Mouse (Mus musculus): ENCODE measurements around the gene Msl2. TPM values are rescaled to one million over a fixed set of nuclear protein-coding genes. Genes with fewer than 3 reads are reported as not detected.

Gene Msl2
- polyA plus RNA-seq, 1 experiment from 2014 or later, result 5.6 TPM

DNA sequence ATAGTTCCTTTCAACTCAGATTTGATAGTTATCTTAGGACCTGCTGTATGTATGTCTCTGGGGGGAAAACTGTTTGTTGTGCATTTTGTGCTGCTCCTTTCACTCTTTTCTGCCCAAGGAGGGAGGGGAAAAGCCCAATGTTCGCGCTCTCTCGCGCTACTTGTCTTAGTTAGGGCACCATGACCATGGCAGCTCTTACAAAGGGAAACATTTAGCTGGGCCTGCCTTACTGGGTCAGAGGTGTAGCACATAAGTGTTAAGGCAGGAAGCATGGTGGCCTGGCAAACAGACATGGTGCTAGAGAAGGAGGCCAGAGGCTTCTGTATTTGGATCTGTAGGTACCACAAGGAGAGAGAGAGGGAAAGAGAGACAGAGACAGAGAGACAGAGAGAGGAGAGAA is 4.7 kb downstream of the Msl2 start:
- no peak for ATAC-seq (replicated peaks; ENCODE audit: low FRiP score)
- DNase-seq (ENCODE audit: low spot score), result no peak
- Histone ChIP-seq H3K4me2 (ENCODE audit: low read depth, low read length, severe bottlenecking) (peak overlapping the region; percentile 5; the same call in 1 of the 2 replicates), H3K36me3 (ENCODE audit: control insufficient read depth, insufficient read depth, low read length) (no peaks in the 10 kb centered on the region; the same call in 1 of the 2 replicates), H3K27me3 (ENCODE audit: control insufficient read depth, insufficient read depth, low read length) (no peaks in the 10 kb centered on the region), H3K9ac (ENCODE audit: low read length) (no peak overlapping the region), H3K4me1 (replicated peaks; ENCODE audit: control insufficient read depth, insufficient read depth, low read length) (peaks cover 2% of the 10 kb centered on the region; the same call in 1 of the 2 replicates), H3K4me3 (ENCODE audit: low read depth, low read length) (no peak overlapping the region), H3K27ac (ENCODE audit: low read depth, low read length) (no peak overlapping the region), H3K9me3 (ENCODE audit: control insufficient read depth, low read length) (no peaks in the 10 kb centered on the region)
- WGBS, result 80% methylated on average over 4 of the region's 4 CpGs

DNA sequence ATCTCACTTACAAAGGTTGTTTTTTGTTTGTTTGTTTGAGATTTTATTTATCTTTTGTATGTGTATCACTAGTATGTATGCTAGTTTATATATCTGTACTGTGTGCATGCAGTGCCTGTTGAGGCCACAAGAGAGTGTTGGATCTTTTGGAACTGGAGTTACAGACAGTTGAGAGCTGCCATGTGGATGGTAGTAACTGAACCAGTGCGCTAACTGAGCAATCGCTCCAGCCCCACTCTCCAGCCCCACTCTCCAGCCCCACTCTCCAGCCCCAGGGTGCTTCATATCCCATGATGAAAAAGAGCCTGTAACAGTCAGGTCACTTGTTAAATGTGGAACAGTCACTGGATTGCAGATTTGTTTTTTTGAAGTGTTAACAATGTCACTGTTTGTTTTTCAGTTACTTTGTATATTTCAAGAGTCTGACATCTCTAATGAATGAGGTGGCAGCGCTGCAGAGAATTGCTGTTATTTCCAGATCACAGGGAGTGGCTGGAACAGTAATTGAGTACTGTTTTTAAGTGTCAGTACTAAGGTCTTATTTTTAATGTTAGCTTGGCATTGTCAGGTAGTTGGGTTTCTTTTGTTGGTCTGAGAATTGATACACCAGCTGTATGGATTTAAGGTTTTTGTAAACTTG is 6.3 kb downstream of the Msl2 start:
- peaks cover 2% of the 10 kb centered on the region; the same call in 1 of the 2 replicates for H3K4me1 ChIP-seq (replicated peaks; ENCODE audit: control insufficient read depth, insufficient read depth, low read length)
- 89% methylated on average over 3 of the region's 3 CpGs for WGBS
- no peak overlapping the region for H3K27ac ChIP-seq (ENCODE audit: low read depth, low read length)
- H3K4me2 ChIP-seq (ENCODE audit: low read depth, low read length, severe bottlenecking), result no peak overlapping the region
- no peaks in the 10 kb centered on the region for H3K9me3 ChIP-seq (ENCODE audit: control insufficient read depth, low read length)
- ATAC-seq (replicated peaks; ENCODE audit: low FRiP score), result no peak
- no peak overlapping the region for H3K9ac ChIP-seq (ENCODE audit: low read length)
- no peak for DNase-seq (ENCODE audit: low spot score)
- no peaks in the 10 kb centered on the region; the same call in 1 of the 2 replicates for H3K36me3 ChIP-seq (ENCODE audit: control insufficient read depth, insufficient read depth, low read length)
- no peak overlapping the region for H3K4me3 ChIP-seq (ENCODE audit: low read depth, low read length)
- no peaks in the 10 kb centered on the region for H3K27me3 ChIP-seq (ENCODE audit: control insufficient read depth, insufficient read depth, low read length)

DNA sequence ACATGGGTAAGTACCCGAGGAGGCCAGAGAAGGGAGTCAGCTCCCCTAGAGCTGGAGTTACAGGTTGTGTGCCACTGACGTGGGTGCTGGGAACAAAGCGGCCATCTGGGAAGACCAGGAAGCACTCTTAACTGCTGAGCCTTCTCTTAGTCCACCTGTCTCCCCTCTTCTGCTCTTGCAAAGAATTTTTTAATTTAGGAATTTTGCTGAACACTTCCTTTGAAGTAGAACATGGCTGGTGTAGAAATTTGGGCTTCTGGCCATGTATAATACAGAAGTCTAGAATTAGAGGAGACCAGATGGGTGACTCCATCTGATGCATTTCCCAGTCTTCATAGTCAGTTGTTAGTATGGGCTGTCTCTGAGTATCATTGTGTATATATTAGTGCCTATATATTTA is 9.8 kb downstream of the Msl2 start:
- H3K4me1 ChIP-seq (replicated peaks; ENCODE audit: control insufficient read depth, insufficient read depth, low read length), result no peaks in the 10 kb centered on the region
- H3K4me2 ChIP-seq (ENCODE audit: low read depth, low read length, severe bottlenecking), result no peak overlapping the region
- 99% methylated on average over 3 of the region's 3 CpGs for WGBS
- no peak overlapping the region for H3K9ac ChIP-seq (ENCODE audit: low read length)
- no peaks in the 10 kb centered on the region; the same call in 1 of the 2 replicates for H3K36me3 ChIP-seq (ENCODE audit: control insufficient read depth, insufficient read depth, low read length)
- DNase-seq (ENCODE audit: low spot score), result no peak
- H3K9me3 ChIP-seq (ENCODE audit: control insufficient read depth, low read length), result no peaks in the 10 kb centered on the region
- no peak overlapping the region for H3K27ac ChIP-seq (ENCODE audit: low read depth, low read length)
- no peaks in the 10 kb centered on the region for H3K27me3 ChIP-seq (ENCODE audit: control insufficient read depth, insufficient read depth, low read length)
- no peak for ATAC-seq (replicated peaks; ENCODE audit: low FRiP score)
- no peak overlapping the region for H3K4me3 ChIP-seq (ENCODE audit: low read depth, low read length)

DNA sequence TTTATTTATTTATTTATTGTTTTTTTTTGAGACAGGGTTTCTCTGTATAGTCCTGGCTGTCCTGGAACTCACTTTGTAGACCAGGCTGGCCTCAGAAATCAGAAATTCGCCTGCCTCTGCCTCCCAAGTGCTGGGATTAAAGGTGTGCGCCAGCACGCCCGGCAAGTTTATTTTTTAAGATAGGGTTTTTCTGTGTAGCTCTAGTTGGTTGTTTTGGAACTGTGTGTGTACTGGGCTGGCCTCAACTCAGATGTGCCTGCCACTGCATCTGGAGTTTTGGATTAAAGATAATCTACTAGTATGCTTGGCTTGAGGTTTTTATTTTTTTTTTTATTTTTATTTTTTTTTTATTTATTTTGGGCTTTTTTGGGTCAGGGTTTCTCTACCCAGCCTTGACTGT is 21.5 kb downstream of the Msl2 start:
- DNase-seq (ENCODE audit: low spot score), result no peak

DNA sequence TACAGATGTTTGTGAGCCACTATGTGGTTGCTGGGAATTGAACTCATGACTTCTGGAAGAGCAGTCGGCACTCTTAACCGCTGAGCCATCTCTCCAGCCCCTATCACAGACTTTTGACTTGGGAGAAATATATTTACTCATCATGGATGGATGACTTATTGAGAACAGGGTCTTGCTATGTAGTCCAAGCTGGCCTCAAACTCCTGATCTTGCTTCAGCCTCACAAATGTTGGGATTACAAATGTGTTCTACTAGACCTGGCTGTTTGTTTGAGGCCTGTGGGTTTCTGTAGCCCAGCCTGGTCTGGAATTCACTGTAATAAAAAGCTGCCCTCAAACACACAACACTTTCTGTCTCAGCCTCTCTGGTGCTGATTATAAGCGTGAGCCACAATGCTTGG is 22.6 kb downstream of the Msl2 start:
- DNase-seq (ENCODE audit: low spot score) (no peak), ATAC-seq (replicated peaks; ENCODE audit: low FRiP score) (no peak)
- no peaks in the 10 kb centered on the region for H3K27me3 ChIP-seq (ENCODE audit: control insufficient read depth, insufficient read depth, low read length)
- no peaks in the 10 kb centered on the region for H3K4me1 ChIP-seq (replicated peaks; ENCODE audit: control insufficient read depth, insufficient read depth, low read length)
- H3K36me3 ChIP-seq (ENCODE audit: control insufficient read depth, insufficient read depth, low read length), result no peaks in the 10 kb centered on the region; the same call in 1 of the 2 replicates
- H3K9me3 ChIP-seq (ENCODE audit: control insufficient read depth, low read length), result peaks cover 2% of the 10 kb centered on the region; the same call in 1 of the 2 replicates
- H3K27ac ChIP-seq (ENCODE audit: low read depth, low read length), result no peak overlapping the region
- no peak overlapping the region for H3K4me3 ChIP-seq (ENCODE audit: low read depth, low read length)
- no peak overlapping the region for H3K4me2 ChIP-seq (ENCODE audit: low read depth, low read length, severe bottlenecking)
- 97% methylated on average over 3 of the region's 3 CpGs for WGBS
- H3K9ac ChIP-seq (ENCODE audit: low read length), result no peak overlapping the region

More for the DNA sequence above, 21.5 kb downstream of the Msl2 start:
- no peak overlapping the region for H3K9ac ChIP-seq (ENCODE audit: low read length)
- H3K36me3 ChIP-seq (ENCODE audit: control insufficient read depth, insufficient read depth, low read length), result no peaks in the 10 kb centered on the region
- H3K27ac ChIP-seq (ENCODE audit: low read depth, low read length), result no peak overlapping the region
- H3K27me3 ChIP-seq (ENCODE audit: control insufficient read depth, insufficient read depth, low read length), result no peaks in the 10 kb centered on the region
- H3K4me2 ChIP-seq (ENCODE audit: low read depth, low read length, severe bottlenecking), result no peak overlapping the region
- WGBS, result 95% methylated on average over 4 of the region's 4 CpGs
- H3K4me3 ChIP-seq (ENCODE audit: low read depth, low read length), result no peak overlapping the region
- H3K4me1 ChIP-seq (replicated peaks; ENCODE audit: control insufficient read depth, insufficient read depth, low read length), result no peaks in the 10 kb centered on the region
- ATAC-seq (replicated peaks; ENCODE audit: low FRiP score), result no peak
- peaks cover 2% of the 10 kb centered on the region; the same call in 1 of the 2 replicates for H3K9me3 ChIP-seq (ENCODE audit: control insufficient read depth, low read length)

DNA sequence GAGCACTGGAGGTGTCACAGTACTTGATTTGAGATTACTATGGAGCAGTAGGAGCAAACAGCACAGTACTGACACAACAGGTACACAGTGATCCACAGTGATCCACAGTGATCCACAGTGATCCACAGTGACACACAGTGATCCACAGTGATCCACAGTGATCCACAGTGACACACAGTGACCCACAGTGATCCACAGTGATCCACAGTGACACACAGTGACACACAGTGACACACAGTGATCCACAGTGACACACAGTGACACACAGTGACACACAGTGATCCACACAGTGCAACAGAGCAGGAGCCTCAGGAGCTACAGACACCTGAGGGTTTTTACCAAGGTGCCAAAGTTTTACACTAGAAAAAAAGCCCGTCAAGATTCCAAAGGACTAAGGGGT is 23.6 kb downstream of the Msl2 start:
- Histone ChIP-seq H3K9ac (ENCODE audit: low read length) (no peak overlapping the region), H3K27me3 (ENCODE audit: control insufficient read depth, insufficient read depth, low read length) (no peaks in the 10 kb centered on the region), H3K4me3 (ENCODE audit: low read depth, low read length) (no peak overlapping the region), H3K36me3 (ENCODE audit: control insufficient read depth, insufficient read depth, low read length) (no peaks in the 10 kb centered on the region; the same call in 1 of the 2 replicates), H3K4me1 (replicated peaks; ENCODE audit: control insufficient read depth, insufficient read depth, low read length) (no peaks in the 10 kb centered on the region), H3K9me3 (ENCODE audit: control insufficient read depth, low read length) (peaks cover 2% of the 10 kb centered on the region; the same call in 1 of the 2 replicates), H3K4me2 (ENCODE audit: low read depth, low read length, severe bottlenecking) (no peak overlapping the region), H3K27ac (ENCODE audit: low read depth, low read length) (no peak overlapping the region)
- 75% methylated on average over 1 of the region's 1 CpGs for WGBS
- DNase-seq (ENCODE audit: low spot score), result no peak
- no peak for ATAC-seq (replicated peaks; ENCODE audit: low FRiP score)

DNA sequence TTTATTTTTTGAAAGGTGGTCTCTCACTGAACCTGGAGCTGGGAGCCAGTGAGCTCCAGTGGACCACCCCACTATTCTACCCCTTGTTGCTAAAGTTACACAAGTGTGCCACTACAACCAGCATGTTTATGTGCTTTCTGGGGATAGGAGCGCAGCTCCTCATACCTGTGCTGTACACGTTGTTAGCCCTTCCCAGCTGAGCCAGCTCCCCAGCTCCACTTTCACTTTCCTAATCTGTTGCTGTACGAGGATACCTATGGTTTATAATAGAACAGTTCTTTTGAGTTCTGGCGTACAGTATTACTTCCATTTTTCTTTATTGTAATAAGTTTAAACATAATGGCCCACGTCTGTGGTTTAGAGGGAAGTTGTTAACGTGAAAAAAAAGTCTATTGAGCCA is 25.5 kb downstream of the Msl2 start:
- WGBS, result 92% methylated on average over 6 of the region's 6 CpGs
- H3K4me3 ChIP-seq (ENCODE audit: low read depth, low read length), result no peak overlapping the region
- H3K36me3 ChIP-seq (ENCODE audit: control insufficient read depth, insufficient read depth, low read length), result no peaks in the 10 kb centered on the region; the same call in 1 of the 2 replicates
- H3K9me3 ChIP-seq (ENCODE audit: control insufficient read depth, low read length), result peaks cover 2% of the 10 kb centered on the region; the same call in 1 of the 2 replicates
- no peak overlapping the region for H3K4me2 ChIP-seq (ENCODE audit: low read depth, low read length, severe bottlenecking)
- no peak for ATAC-seq (replicated peaks; ENCODE audit: low FRiP score)
- H3K4me1 ChIP-seq (replicated peaks; ENCODE audit: control insufficient read depth, insufficient read depth, low read length), result no peaks in the 10 kb centered on the region
- no peak overlapping the region for H3K9ac ChIP-seq (ENCODE audit: low read length)
- no peaks in the 10 kb centered on the region for H3K27me3 ChIP-seq (ENCODE audit: control insufficient read depth, insufficient read depth, low read length)
- H3K27ac ChIP-seq (ENCODE audit: low read depth, low read length), result no peak overlapping the region
- no peak for DNase-seq (ENCODE audit: low spot score)

DNA sequence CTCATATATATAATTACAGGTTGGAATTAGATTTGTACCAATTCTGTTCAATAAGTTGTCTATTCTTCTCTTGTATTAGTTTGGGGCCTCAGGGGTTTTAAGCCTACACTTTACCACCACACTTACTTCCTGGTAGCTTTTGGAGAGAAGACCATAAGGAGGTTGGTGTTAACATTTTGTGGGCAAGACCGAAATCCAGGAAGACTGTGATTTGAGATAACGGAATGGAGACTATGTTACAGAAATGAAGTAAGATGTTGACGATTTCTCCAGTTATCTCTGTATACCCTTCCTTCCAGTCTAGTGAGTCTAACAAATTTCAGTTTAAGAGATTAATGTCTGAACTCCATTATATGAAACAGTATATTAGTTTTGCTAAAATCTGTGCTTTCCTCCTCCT is 26.3 kb downstream of the Msl2 start:
- no peak for DNase-seq (ENCODE audit: low spot score)
- Histone ChIP-seq H3K9ac (ENCODE audit: low read length) (no peak overlapping the region), H3K36me3 (ENCODE audit: control insufficient read depth, insufficient read depth, low read length) (peaks cover 2% of the 10 kb centered on the region; the same call in 1 of the 2 replicates), H3K27me3 (ENCODE audit: control insufficient read depth, insufficient read depth, low read length) (no peaks in the 10 kb centered on the region), H3K4me1 (replicated peaks; ENCODE audit: control insufficient read depth, insufficient read depth, low read length) (no peaks in the 10 kb centered on the region), H3K27ac (ENCODE audit: low read depth, low read length) (no peak overlapping the region), H3K4me3 (ENCODE audit: low read depth, low read length) (no peak overlapping the region), H3K9me3 (ENCODE audit: control insufficient read depth, low read length) (peaks cover 2% of the 10 kb centered on the region; the same call in 1 of the 2 replicates), H3K4me2 (ENCODE audit: low read depth, low read length, severe bottlenecking) (no peak overlapping the region)
- 96% methylated on average over 3 of the region's 3 CpGs for WGBS
- no peak for ATAC-seq (replicated peaks; ENCODE audit: low FRiP score)

DNA sequence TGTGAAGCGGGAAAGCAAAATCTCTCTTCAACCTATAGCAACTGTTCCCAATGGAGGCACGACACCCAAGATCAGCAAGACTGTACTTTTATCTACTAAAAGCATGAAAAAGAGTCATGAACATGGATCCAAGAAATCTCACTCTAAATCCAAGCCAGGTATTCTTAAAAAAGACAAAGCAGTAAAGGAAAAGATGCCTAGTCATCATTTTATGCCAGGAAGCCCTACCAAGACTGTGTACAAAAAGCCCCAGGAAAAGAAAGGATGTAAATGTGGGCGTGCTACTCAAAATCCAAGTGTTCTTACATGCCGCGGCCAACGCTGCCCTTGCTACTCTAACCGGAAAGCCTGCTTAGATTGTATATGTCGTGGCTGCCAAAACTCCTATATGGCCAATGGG is 27.6 kb downstream of the Msl2 start:
- no peak overlapping the region for H3K9ac ChIP-seq (ENCODE audit: low read length)
- DNase-seq (ENCODE audit: low spot score) (no peak), ATAC-seq (replicated peaks; ENCODE audit: low FRiP score) (no peak)
- no peak overlapping the region for H3K4me2 ChIP-seq (ENCODE audit: low read depth, low read length, severe bottlenecking)
- H3K27ac ChIP-seq (ENCODE audit: low read depth, low read length), result no peak overlapping the region
- H3K4me1 ChIP-seq (replicated peaks; ENCODE audit: control insufficient read depth, insufficient read depth, low read length), result no peaks in the 10 kb centered on the region
- 96% methylated on average over 8 of the region's 8 CpGs for WGBS
- peaks cover 2% of the 10 kb centered on the region; the same call in 1 of the 2 replicates for H3K36me3 ChIP-seq (ENCODE audit: control insufficient read depth, insufficient read depth, low read length)
- H3K27me3 ChIP-seq (ENCODE audit: control insufficient read depth, insufficient read depth, low read length), result no peaks in the 10 kb centered on the region
- no peak overlapping the region for H3K4me3 ChIP-seq (ENCODE audit: low read depth, low read length)
- H3K9me3 ChIP-seq (ENCODE audit: control insufficient read depth, low read length), result peaks cover 2% of the 10 kb centered on the region; the same call in 1 of the 2 replicates

All from forebrain, embryonic 11.5 days (tissue).